Mouse (Mus musculus): ENCODE measurements around the gene Creb5. TPM values are rescaled to one million over a fixed set of nuclear protein-coding genes. Genes with fewer than 3 reads are reported as not detected.

Creb5 gene
- total RNA-seq, 2 experiments from 2014 or later = 6.7 to 9.5 TPM

GRCm38 (mm10) chr6:53515611-53516010, 228.5 kb downstream of the Creb5 start:
- intact Hi-C loops (cut with DNase I; ENCODE audit: low total_unique reads) = loop anchor here (10.0 kb wide), 1 partner anchor 241 kb away; no protein-coding TSS in a partner anchor

DNA sequence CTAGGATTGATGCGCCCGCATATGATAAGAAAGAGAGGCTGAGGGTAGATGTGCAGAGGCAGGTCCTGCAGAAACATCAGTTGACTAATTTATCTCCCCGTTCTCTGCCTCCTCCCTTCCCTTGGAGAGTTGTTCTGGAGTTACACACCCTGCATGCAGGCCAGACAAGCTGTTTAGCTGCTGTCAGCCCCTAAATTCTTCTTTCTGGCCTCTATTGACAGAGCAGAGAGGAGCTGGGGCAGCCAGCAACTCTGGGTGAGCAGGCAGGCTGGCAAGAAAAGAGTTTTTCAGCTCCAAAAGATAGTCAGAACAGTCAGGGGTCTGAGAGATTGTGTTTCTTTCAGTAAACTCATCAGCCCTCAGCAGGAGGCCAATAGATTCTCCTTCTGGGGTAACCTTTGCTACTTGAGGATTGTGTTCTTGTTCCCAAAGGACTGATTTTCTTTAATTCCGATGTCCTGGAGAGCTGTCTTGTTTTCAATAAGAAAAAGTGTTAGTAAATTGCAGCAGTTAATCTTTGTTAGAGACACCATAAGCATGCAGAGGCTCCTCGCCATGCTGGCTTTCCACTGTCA, 230.4 kb downstream of the Creb5 start:
- DNase-seq = peak; percentile 14
- intact Hi-C loops (cut with DNase I; ENCODE audit: low total_unique reads) = loop anchor here (10.0 kb wide), 1 partner anchor 243 kb away; no protein-coding TSS in a partner anchor

More at GRCm38 (mm10) chr6:53515611-53516010, 228.5 kb downstream of the Creb5 start:
- no peak for DNase-seq

DNA sequence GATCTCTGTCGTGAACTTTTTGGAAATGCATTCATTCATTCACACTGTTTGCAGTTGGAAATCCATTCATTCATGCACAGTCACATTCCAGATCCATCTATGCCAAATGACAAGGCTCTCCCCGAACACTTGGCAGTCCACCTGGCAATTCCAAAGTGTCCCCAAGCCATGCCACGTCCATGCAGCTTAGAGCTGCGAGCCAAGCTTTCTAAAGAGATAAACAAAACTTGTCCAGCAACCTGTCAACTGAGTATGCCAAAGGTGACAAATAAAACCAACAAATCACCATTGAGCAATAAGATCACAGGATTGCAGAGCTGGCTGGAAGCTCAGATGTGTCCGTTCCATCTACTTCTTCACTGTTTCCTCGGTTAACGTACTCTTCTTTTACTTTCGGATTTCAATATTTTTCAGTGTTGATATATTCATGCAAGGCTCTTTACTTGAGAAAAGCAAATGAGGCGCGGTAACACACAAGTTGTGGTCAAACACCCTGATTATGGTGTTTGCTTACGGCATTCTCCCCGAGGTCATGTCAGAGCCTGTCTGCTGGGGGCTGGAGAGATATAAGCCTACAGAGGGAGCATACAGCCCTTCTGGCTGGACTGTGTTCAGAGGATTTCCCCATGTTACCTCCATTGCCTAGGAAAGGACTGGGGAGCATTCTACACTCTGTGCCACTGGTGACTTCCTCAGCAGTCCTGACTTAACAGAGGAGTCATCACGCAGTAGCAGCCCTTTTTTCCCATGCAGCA, 236.8 kb downstream of the Creb5 start:
- intact Hi-C loops (cut with DNase I; ENCODE audit: low total_unique reads) = no loop called here
- DNase-seq = no peak

DNA sequence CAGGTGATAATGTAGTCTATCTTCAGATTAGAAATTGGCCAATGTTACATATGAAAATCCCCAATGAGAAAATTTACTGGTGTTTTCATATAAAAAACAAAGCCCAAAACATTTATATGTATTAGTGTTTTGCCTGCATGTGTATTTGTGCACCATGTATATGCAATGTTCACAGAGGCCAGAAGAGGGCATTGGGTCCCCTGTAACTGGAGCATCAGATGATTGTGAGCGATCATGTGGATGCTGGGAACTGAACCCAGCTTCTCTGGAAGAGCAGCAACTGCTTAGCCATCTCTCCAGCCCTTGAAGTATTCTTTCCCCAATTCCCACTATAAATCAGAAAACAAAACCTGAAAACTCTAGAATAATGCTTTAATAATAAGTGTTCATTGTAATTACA, 239.4 kb downstream of the Creb5 start:
- DNase-seq = no peak
- intact Hi-C loops (cut with DNase I; ENCODE audit: low total_unique reads) = no loop called here

DNA sequence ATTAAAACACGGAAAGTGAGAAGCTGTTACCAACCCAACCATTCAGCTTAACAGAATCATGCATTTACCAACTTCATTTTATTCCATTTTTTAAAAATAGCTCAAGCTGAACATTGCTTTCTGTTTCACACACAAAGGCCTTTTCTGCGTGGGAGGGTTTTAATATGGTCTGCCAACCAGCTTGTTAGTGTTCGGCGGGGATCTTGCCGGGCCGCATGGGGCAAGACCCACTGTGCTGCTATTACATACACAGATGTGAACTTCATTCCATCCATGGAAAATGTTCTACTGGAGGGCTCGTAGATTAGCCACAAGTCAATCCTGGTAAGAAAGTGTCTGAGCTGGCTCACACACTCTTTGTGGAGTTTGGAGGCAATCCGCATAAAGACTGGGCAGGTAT, 243.7 kb downstream of the Creb5 start:
- no peak for DNase-seq
- intact Hi-C loops (cut with DNase I; ENCODE audit: low total_unique reads) = loop anchor here (10.0 kb wide), 1 partner anchor 194 kb away; no protein-coding TSS in a partner anchor

GRCm38 (mm10) chr6:53531461-53531860, 244.4 kb downstream of the Creb5 start:
- no peak for DNase-seq
- intact Hi-C loops (cut with DNase I; ENCODE audit: low total_unique reads) = loop anchor here (10.0 kb wide), 1 partner anchor 193 kb away; no protein-coding TSS in a partner anchor

GRCm38 (mm10) chr6:53537530-53537929, 250.5 kb downstream of the Creb5 start:
- intact Hi-C loops (cut with DNase I; ENCODE audit: low total_unique reads) = loop anchor here (10.0 kb wide), 1 partner anchor 187 kb away; no protein-coding TSS in a partner anchor
- DNase-seq = no peak

DNA sequence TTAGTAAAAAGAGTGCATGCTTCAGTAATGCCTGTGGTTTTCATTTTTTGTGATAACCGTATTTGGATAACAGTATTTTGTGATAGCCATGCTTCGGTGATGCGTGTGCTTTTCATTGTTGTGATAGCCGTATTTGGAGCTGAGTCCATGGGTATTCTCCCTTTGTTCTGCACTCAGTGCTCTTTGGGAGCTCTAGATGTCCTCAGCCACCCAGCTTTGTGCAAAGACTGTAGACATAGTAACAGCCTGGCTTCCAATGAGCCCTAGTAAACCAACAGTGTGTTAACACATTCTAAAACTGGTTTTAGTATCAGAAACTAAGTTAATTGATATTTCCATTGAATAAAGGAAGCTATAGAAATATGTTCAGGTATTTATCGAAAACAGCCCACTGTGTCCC, 254.7 kb downstream of the Creb5 start:
- no peak for DNase-seq
- intact Hi-C loops (cut with DNase I; ENCODE audit: low total_unique reads) = no loop called here

DNA sequence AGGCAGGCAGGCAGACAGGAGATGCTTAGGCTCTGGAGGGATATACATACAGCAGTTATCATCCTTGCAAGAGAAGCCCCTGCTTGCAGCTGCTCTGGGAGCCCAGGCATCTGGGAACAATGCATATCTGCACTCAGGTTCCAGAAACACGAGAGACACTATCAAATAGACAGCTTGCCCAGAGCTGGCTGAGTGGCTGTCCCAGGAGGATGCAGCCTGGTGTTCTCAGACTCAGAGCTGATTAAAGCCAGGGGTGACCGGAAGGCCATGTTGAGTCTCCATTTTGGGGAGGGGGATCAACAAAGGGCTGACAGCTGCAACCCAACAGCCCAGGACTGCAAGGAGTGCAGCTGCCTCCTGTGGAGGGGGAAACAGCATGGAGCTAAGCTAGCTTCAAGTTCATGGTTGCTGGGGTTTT, 258.4 kb downstream of the Creb5 start:
- intact Hi-C loops (cut with DNase I; ENCODE audit: low total_unique reads) = no loop called here
- no peak for DNase-seq

DNA sequence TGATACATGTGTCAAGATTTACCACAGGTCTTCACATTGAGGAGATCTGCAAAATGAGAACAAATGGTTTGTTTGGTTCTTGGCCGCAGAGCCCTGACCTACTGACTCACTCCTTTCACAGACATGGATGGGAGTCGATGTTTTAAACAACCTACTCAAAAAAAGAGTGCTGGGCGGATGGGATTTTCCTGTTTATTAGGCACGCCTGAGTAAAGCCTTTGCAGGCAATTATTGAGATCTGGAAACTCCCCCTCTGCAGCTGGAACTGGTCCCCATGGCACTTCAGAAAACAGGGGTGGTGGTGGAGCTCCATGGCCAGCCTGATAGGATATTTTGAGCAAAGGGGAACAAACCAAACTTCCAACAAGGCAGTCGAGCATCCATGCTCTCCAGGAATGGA, 258.9 kb downstream of the Creb5 start:
- intact Hi-C loops (cut with DNase I; ENCODE audit: low total_unique reads) = no loop called here
- DNase-seq = no peak

DNA sequence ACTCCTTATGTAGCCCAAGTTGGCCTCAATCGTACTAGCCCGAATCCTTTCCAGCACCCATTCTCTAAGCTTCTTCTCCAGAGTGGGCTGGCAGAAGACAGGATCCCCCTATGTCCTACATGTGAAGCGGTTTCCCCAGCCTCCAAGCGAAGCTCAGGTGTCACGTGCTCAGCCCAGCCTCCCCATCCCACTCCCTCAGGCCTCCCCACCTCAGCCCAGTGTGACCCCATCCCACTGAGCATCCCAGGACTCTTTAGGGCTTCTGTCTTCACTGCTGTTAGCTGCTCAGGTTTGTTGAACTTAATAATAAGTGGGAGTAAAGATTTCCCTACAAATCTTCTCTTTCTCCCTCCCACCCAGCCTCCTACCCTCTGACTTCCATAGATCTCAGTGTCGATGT, 261.2 kb downstream of the Creb5 start:
- intact Hi-C loops (cut with DNase I; ENCODE audit: low total_unique reads) = no loop called here
- DNase-seq = no peak

- DNase-seq = no peak
- intact Hi-C loops (cut with DNase I; ENCODE audit: low total_unique reads) = no loop called here
Measured at GRCm38 (mm10) chr6:53549409-53549808, 262.3 kb downstream of the Creb5 start.

GRCm38 (mm10) chr6:53556050-53556449, 269.0 kb downstream of the Creb5 start:
- intact Hi-C loops (cut with DNase I; ENCODE audit: low total_unique reads) = no loop called here
- DNase-seq = peak; percentile 26

- DNase-seq = no peak
- intact Hi-C loops (cut with DNase I; ENCODE audit: low total_unique reads) = no loop called here
Measured at GRCm38 (mm10) chr6:53560928-53561327, 273.9 kb downstream of the Creb5 start.

DNA sequence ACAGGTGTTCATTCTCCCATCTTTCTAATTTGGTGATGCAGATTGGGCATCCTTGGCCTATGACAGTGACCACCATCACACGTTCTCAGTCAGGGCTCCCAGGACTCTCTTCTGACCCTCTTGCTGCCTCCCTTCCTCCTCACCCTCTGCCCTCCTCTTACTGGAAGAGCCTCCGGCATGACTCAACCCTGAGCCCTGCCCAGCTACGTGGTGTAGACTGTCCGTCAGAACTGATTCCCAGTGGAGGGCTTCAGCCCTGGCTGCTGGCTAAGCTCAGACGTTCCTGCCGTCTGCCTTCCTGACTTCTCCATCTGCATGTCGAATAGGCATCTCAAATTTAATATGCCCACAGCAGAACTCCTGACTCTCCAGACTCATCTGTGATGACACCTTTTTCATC, 275.5 kb downstream of the Creb5 start:
- intact Hi-C loops (cut with DNase I; ENCODE audit: low total_unique reads) = no loop called here
- no peak for DNase-seq

DNA sequence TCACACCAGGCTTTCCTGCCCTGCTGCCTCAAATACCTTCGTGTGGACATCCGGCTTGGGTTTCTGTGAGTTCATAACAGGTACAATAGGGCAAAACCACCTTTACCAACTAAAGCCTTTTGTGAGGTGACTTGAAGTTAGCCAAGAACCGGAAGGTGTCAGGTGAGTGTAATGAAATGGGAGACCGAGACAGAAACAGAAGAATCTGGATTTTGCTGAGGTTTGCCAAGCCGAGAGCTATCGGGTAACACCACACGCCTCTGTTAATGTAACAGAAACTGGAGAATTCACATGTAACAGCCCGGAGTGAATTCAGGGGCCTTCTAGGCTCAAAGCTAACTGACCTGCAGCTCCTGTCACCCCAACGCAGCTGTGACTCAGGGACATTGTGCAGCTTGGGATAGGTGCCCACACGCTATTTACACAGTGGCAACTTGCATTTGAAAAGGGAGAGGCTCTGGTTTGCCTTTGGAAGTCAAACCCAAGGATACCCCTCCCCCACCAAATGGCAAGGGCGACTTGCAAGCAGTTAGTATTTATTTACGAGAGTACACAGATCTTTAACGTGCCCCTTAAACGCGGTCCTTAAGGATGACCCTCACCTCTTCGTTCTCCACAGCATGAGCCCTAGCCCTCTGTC, 276.6 kb downstream of the Creb5 start:
- DNase-seq = no peak
- intact Hi-C loops (cut with DNase I; ENCODE audit: low total_unique reads) = no loop called here

DNA sequence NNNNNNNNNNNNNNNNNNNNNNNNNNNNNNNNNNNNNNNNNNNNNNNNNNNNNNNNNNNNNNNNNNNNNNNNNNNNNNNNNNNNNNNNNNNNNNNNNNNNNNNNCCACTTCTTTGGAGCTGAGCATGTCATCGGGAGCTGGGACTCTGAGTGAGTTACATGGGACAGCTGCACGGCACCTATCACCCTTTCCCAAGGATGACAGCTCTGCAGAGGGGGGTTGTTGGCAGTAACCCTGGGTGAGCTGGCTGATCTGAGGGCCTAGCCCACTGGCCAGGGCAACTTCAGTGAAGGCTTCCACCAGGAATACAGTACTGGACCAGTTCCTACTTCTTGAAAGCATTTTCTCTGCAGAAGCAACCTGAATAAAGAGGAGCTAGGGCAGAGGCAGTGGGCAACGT, 282.4 kb downstream of the Creb5 start:
- intact Hi-C loops (cut with DNase I; ENCODE audit: low total_unique reads) = no loop called here
- DNase-seq = peak; percentile 20

- intact Hi-C loops (cut with DNase I; ENCODE audit: low total_unique reads) = no loop called here
- DNase-seq = no peak
Measured at GRCm38 (mm10) chr6:53570906-53571305, 283.8 kb downstream of the Creb5 start.

- intact Hi-C loops (cut with DNase I; ENCODE audit: low total_unique reads) = no loop called here
- no peak for DNase-seq
Measured at GRCm38 (mm10) chr6:53571571-53572122, 284.6 kb downstream of the Creb5 start.

DNA sequence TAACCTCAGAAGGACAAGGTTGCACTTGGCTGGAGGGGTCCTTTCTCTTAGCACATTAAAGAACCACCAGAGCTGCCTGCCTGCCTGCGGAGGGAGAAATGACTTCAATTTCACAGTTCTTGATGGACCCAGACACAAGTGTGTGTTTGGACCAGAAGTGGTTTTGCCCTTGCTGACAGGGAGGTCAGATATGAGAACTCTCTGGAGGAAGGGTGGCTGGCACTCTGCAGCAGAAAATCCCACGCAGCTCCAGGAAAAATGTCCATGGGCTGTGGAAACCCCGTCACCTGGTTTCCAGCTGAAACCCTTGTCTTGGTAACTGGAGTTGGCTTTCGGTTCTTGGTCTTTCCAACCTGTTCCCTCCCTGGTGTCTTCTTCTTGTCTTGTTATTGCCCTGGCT, 285.4 kb downstream of the Creb5 start:
- intact Hi-C loops (cut with DNase I; ENCODE audit: low total_unique reads) = no loop called here
- DNase-seq = no peak

Measured in gastrocnemius, postnatal 14 days (tissue).